Mouse (Mus musculus): ENCODE measurements around the gene Chmp2b.
A peak's percentile ranks its signal among the peaks of the same experiment; 100 is the strongest.

The Chmp2b gene

GRCm38 (mm10) chr16:65526695-65527094, 35.8 kb downstream of the Chmp2b start:
- no peak for DNase-seq (ENCODE audit: low spot score in 2 of 2)

DNA sequence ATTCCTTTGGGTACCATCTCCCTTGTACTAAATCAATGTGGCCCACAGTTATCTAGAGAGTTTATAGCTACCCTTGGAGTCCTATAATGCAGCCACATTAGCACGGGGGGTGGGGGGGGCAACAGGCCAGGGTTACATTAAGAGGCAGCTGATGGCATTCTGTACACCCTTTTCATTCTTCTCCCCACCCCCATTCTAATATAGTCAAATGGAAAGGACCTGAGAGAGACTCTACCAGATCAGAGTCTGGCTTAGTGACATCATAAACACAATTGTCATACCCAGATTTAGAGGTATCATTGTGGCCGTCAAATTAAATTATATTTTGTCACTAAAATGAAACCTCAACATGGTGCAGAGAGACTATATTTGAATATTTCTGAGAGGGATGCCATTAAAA, 36.5 kb downstream of the Chmp2b start:
- DNase-seq (ENCODE audit: low spot score in 2 of 2), result no peak

DNA sequence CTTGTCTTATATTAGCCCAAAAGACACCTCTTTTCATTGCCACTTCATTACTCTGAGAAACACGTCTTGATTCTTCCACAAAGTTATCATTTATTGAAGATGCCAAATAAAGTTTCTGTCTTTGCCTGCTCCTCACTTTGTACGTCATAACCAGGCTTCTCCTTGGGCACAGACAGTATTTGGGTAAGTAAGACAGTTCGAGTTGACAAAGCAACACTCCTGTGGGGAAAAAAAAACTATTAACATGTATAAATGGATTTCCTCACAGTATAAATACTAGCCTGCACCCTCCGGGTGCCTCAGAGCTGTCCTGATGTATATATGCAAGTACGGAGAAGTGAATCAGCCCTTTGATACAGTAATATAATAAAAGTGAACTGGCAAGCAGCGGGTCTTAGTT, 42.3 kb downstream of the Chmp2b start, which contains the start of gene Pou1f1:
Gene Pou1f1, plus strand, starts transcription at position 301 of the 400 bp plus-strand sequence.
- no peak for DNase-seq (ENCODE audit: low spot score in 2 of 2)

GRCm38 (mm10) chr16:65514223-65514622, 48.3 kb downstream of the Chmp2b start:
- no peak for DNase-seq (ENCODE audit: low spot score in 2 of 2)

DNA sequence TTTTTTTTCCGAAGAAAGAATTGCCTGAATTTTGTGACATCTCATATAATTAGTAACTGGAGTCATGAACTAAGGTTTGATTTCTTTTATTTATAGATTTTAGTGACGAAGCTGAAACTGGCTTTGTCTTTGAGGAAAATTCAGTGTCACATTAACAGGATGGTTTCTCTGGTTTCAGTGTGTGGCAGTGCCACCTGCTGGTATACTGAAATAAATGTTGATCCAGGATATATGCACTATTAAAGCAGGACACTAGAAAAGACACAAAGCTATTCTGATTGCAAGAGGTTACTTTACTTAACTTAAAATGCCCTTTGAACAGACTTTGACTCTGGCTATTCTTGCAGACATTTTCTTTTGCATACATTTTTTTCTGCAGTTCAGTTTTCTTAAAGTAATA, 65.5 kb downstream of the Chmp2b start:
- DNase-seq (ENCODE audit: low spot score in 2 of 2), result peak in 1 of 2 experiments; percentile 41

DNA sequence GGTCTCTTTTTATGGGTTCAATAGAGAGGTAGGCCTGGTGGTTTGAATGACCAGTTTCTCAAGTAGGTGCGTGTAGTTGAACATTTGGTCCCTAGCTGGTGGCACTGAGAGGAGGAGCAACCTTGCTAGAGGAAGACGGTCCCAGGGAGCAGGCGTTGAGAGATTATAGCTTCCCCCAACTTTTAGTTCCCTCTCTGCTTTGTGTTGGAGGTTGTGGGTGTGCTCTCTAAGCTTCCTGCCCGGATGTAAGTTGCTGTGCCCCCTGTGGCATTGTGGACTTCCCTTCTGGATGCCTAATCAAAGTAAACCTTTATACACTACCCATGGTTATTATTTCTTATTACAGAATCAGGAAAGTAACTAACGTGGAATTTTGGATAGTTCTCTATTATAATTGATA, 66.5 kb downstream of the Chmp2b start:
- DNase-seq (ENCODE audit: low spot score in 2 of 2), result no peak

Data from left cerebral cortex, adult 9 months (tissue).